Mouse (Mus musculus) intestine, embryonic 14.5 days (tissue): ENCODE data around the gene Kat2b. TPM values are rescaled to one million over a fixed set of nuclear protein-coding genes. Genes with fewer than 3 reads are reported as not detected.
"Not testable (repeated sequence)": the region's sequence is repeated elsewhere in the genome, so short reads cannot be mapped to it uniquely, and the experiment has no call there.

Experiments
- ATAC-seq: fragments of 200-750 bp; cut with Nextera tagmentation; replicated peaks from 2 replicates; pipeline ENCODE4 v1.8.0; 2017; ENCODE audit warnings: low read depth, moderate number of reproducible peaks, moderate TSS enrichment, moderate library complexity; ENCODE audit not compliant: low FRiP score, low TSS enrichment
- DNase-seq: peaks from one replicate; pipeline ENCODE4 v3.0.0-alpha.2; 2018; ENCODE audit warnings: low spot score
- H3K27ac ChIP-seq: fragments of 300-500 bp; sonication (generic); 2 replicates; pipeline ENCODE4 v1.5.1; 2014; ENCODE audit warnings: low read depth, mild to moderate bottlenecking, control low read depth
- H3K27me3 ChIP-seq: fragments of 300-500 bp; sonication (generic); replicated peaks from 2 replicates; pipeline ENCODE4 v1.6.1; 2014; ENCODE audit warnings: low read length, control low read depth; ENCODE audit not compliant: control insufficient read depth, insufficient read depth
- H3K36me3 ChIP-seq: fragments of 300-500 bp; sonication (generic); 2 replicates; pipeline ENCODE4 v1.6.1; 2014; ENCODE audit warnings: low read length, control low read depth; ENCODE audit not compliant: control insufficient read depth, insufficient read depth
- H3K4me1 ChIP-seq: fragments of 300-500 bp; sonication (generic); replicated peaks from 2 replicates; pipeline ENCODE4 v1.6.1; 2014; ENCODE audit warnings: low read length, control low read depth, mixed read lengths; ENCODE audit not compliant: control insufficient read depth, insufficient read depth
- H3K4me2 ChIP-seq: fragments of 300-500 bp; sonication (generic); 2 replicates; pipeline ENCODE4 v1.6.1; 2014; ENCODE audit warnings: low read length
- H3K4me3 ChIP-seq: fragments of 300-500 bp; sonication (generic); 2 replicates; pipeline ENCODE4 v1.5.1; 2014; ENCODE audit warnings: low read depth, low read length, control low read depth, mixed read lengths
- H3K9ac ChIP-seq: fragments of 300-500 bp; sonication (generic); 2 replicates; pipeline ENCODE4 v1.6.1; 2014; ENCODE audit warnings: mild to moderate bottlenecking, low read length
- H3K9me3 ChIP-seq: fragments of 300-500 bp; sonication (generic); 2 replicates; pipeline ENCODE4 v1.6.1; 2016; ENCODE audit warnings: low read length, control low read depth; ENCODE audit not compliant: control insufficient read depth
- WGBS: fragments of 180-500 bp; shearing (Covaris S2); extraction: QIAGEN DNeasy Blood & Tissue Kit; methylation state at CpG from one replicate; pipeline ENCODE4 v1.1.7; 2014; 5-methylcytosine and 5-hydroxymethylcytosine counted together
- polyA plus RNA-seq: library from polyadenylated mRNA; unstranded; fragments of >200 nt; fragmentation: Nextera tagmentation; extraction: Ambion mirVana; gene quantifications from 2 replicates; pipeline ENCODE4 v1.2.1, GENCODE M21; 2014

Gene Kat2b
- polyA plus RNA-seq, 1 experiment from 2014 or later = 7.3 TPM

DNA sequence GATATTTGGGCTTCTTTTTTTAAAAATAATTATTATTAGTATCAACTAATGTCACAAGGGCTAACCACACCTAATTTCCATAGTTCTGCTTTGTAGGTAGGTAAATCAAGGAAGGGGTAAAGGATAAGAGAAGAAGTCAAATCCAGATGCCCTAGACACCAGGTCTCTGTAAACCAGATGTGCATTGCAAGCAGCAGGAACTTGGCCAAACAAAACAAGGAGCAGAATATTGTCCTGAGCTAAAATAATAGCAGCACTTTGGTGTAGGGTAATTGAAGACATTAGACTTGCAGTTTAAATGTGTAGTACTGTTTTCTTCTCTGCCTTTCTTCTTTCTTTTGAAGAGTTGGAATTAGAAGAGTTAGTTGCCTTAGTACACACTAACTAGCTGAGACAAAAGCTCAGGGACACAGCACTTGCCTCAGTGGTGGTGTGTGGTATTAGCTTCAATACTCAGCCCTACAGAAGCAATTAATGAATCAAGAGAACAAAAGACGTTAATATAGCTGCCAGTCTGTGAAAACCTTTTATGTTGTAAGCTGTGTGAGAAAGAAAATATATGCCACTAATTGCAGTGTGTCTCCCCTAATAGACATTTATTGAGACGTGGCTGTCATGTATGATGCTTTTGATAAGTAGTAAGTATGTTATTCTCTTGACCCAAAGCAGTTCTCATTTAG is 98.2 kb downstream of the Kat2b start:
- Histone ChIP-seq H3K36me3 (peaks cover 38% of the 10 kb centered on the region), H3K4me2 (no peak overlapping the region), H3K4me1 (no peaks in the 10 kb centered on the region), H3K4me3 (no peak overlapping the region), H3K9ac (no peak overlapping the region), H3K9me3 (no peaks in the 10 kb centered on the region), H3K27me3 (no peaks in the 10 kb centered on the region), H3K27ac (no peak overlapping the region)
- 86% methylated on average over 2 of the region's 2 CpGs for WGBS
- no peak for ATAC-seq
- no peak for DNase-seq

GRCm38 (mm10) chr17:53670453-53670852 is 103.8 kb downstream of the Kat2b start:
- no peak overlapping the region for H3K4me3 ChIP-seq
- H3K9me3 ChIP-seq = no peaks in the 10 kb centered on the region
- no peak overlapping the region for H3K27ac ChIP-seq
- H3K36me3 ChIP-seq = peaks cover 72% of the 10 kb centered on the region
- no peaks in the 10 kb centered on the region for H3K4me1 ChIP-seq
- DNase-seq (no peak), ATAC-seq (no peak)
- no peak overlapping the region for H3K9ac ChIP-seq
- no peak overlapping the region for H3K4me2 ChIP-seq
- no peaks in the 10 kb centered on the region for H3K27me3 ChIP-seq
- WGBS = 94% methylated on average over 8 of the region's 8 CpGs

DNA sequence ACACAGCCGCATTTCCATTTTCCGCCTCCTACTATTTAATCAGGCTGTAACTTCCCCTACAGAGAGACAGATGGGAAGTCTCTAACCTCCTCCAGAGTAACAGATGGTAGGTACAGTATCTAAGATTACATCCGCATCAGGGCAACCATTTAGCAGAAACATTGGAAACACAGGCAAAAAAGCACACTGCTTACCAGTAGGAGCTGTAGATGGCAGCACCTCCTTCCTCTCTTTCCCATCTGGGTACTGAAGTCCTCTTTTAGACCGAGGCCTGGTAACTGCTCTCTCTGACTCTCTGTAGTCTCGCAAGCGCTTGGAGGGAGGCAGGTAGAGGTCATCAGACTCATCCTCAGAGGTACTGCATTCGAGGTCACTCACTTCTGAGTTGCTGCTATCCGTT is 112.1 kb downstream of the Kat2b start:
- no peak for ATAC-seq
- H3K9ac ChIP-seq = no peak overlapping the region
- no peak overlapping the region for H3K4me2 ChIP-seq
- H3K27me3 ChIP-seq = no peaks in the 10 kb centered on the region
- no peaks in the 10 kb centered on the region for H3K9me3 ChIP-seq
- peaks cover 80% of the 10 kb centered on the region for H3K36me3 ChIP-seq
- H3K4me3 ChIP-seq = no peak overlapping the region
- H3K27ac ChIP-seq = no peak overlapping the region
- WGBS = 82% methylated on average over 8 of the region's 8 CpGs
- no peaks in the 10 kb centered on the region for H3K4me1 ChIP-seq
- no peak for DNase-seq

GRCm38 (mm10) chr17:53688321-53688720 is 121.7 kb downstream of the Kat2b start:
- WGBS = 9% methylated on average over 1 of the region's 1 CpGs
- Histone ChIP-seq H3K36me3 (peaks cover 39% of the 10 kb centered on the region), H3K9me3 (no peaks in the 10 kb centered on the region), H3K9ac (peak overlapping the region; percentile 60), H3K27ac (no peak overlapping the region), H3K4me2 (peak overlapping the region; percentile 65), H3K27me3 (no peaks in the 10 kb centered on the region), H3K4me3 (peak overlapping the region; percentile 64), H3K4me1 (no peaks in the 10 kb centered on the region)
- ATAC-seq (no peak), DNase-seq (no peak)

DNA sequence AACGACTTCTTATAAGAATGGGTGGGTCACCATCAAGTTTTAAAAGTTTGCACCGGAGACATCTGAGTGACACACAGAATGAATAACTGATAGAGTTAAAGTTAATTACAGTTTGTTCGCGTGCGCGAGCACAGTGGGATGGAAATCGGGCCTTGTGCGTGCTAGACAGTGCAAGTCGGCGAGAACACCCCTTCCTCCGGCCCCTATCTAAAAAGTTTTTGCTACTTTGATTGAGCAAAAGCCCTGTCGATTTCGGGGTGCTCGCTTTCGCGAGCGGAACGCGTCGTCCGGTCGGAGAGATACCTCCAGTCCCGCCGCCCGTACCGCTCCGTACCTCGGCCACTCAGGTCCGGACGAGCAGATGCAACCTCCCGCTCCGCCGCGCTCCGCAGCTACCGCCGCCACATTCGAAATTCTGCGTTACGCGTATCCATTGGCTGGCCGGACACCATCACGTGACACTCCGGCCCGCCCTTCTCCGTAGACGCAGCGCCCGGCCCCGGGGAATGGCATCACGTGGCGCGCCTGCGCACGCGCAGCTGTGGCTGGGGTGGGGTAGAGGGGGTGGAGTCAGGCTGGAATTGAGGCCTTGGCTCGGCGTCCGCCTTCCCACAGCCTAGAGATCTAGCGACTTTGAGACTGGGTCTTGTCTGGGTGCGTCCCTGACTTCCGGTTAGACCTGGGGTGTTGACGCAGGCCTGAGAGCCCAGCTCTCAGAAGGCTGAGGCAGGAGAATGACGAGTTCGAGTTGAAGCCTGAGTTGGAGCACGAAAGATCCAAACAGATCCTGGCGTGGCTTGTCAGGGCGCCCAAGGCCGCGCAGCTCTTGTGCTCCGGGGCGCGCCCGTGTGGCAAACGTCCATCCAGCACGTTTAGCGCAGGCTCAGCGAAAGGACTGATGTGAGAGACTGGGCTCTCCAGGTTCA is 122.5 kb downstream of the Kat2b start, which contains the start of gene Sgo1:
TSS of gene Sgo1 (minus strand) at position 457 of the 926 bp plus-strand sequence.
- ATAC-seq (peak; percentile 99), DNase-seq (peak; percentile 97)
- WGBS = under 1% methylated on average over 76 of the region's 78 CpGs
- Histone ChIP-seq H3K27me3 (no peaks in the 10 kb centered on the region), H3K4me3 (peak within 1 kb of the TSS; percentile 64), H3K4me2 (peak within 1 kb of the TSS; percentile 65), H3K9ac (peak within 1 kb of the TSS; percentile 60), H3K4me1 (no peaks in the 10 kb centered on the region), H3K27ac (peak within 1 kb of the TSS; percentile 95), H3K36me3 (peaks cover 32% of the 10 kb centered on the region), H3K9me3 (no peaks in the 10 kb centered on the region)

GRCm38 (mm10) chr17:53689946-53690345 is 123.3 kb downstream of the Kat2b start:
- H3K4me3 ChIP-seq = peak overlapping the region; percentile 64
- H3K27me3 ChIP-seq = no peaks in the 10 kb centered on the region
- DNase-seq (no peak), ATAC-seq (no peak)
- H3K9me3 ChIP-seq = no peaks in the 10 kb centered on the region
- peak overlapping the region; percentile 95 for H3K27ac ChIP-seq
- 21% methylated on average over 7 of the region's 7 CpGs for WGBS
- no peaks in the 10 kb centered on the region for H3K4me1 ChIP-seq
- H3K4me2 ChIP-seq = peak overlapping the region; percentile 65
- H3K9ac ChIP-seq = peak overlapping the region; percentile 60
- peaks cover 24% of the 10 kb centered on the region for H3K36me3 ChIP-seq

DNA sequence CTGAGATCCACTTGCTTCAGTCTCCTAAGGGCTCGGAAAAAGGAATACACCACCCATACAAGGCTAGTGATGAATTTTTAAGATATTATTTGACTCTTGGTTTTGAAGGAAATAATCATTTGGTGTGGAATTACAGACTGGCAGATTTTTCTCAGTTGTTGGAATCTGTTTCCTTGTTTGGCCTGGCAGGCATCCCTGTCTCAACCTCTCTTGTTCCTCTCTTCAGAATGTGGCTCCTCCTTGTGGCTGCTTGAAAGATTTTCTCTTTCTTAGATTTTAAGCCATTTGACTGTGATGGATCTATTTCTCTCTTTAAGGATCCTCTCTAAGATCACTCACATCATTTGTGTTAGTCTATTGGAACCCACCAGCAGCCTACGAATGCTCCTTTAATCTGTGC is 127.4 kb downstream of the Kat2b start:
- Histone ChIP-seq H3K9ac (no peak overlapping the region), H3K4me2 (no peak overlapping the region), H3K36me3 (no peaks in the 10 kb centered on the region), H3K4me1 (no peaks in the 10 kb centered on the region), H3K27ac (no peak overlapping the region), H3K27me3 (no peaks in the 10 kb centered on the region), H3K9me3 (no peaks in the 10 kb centered on the region), H3K4me3 (no peak overlapping the region)
- ATAC-seq = no peak
- DNase-seq = no peak
- WGBS = 83% methylated on average over 2 of the region's 2 CpGs

- DNase-seq, H3K27me3 ChIP-seq, H3K4me1 ChIP-seq, H3K4me2 ChIP-seq, H3K36me3 ChIP-seq, H3K9me3 ChIP-seq, H3K27ac ChIP-seq, ATAC-seq, H3K4me3 ChIP-seq, H3K9ac ChIP-seq: not testable (repeated sequence)
- WGBS = 86% methylated on average over 8 of the region's 8 CpGs
Observed at GRCm38 (mm10) chr17:53697521-53697920, 130.9 kb downstream of the Kat2b start.
